Mouse (Mus musculus) testis, adult 2 months (tissue): Measurements from ENCODE around the gene Tspan9.

Experiments
- CTCF ChIP-seq: fragments of 200-500 bp; IDR thresholded peaks from 2 replicates; pipeline ENCODE4 v1.5.1; 2012; ENCODE audit warnings: low read depth, mild to moderate bottlenecking, inconsistent platforms, low read length, moderate library complexity; ENCODE audit not compliant: control insufficient read depth, insufficient read depth, insufficient replicate concordance
- POLR2A ChIP-seq: fragments of 200-500 bp; IDR thresholded peaks from 2 replicates; pipeline ENCODE4 v1.6.1; 2012; ENCODE audit warnings: low read depth, mild to moderate bottlenecking, inconsistent platforms, low read length, moderate library complexity; ENCODE audit not compliant: control insufficient read depth

- TF ChIP-seq CTCF (peak; percentile 65), POLR2A (no peak)
Observed at GRCm38 (mm10) chr6:128063501-128063900, 79.9 kb downstream of the Tspan9 start.
